Mouse (Mus musculus): ENCODE measurements around the gene Mansc4. TPM values are rescaled to one million over a fixed set of nuclear protein-coding genes. Genes with fewer than 3 reads are reported as not detected.
A peak's percentile ranks its signal among the peaks of the same experiment; 100 is the strongest.

Gene Mansc4
- polyA plus RNA-seq (2015; fragmentation: Nextera tagmentation; extraction: Ambion mirVana) = 0.85 and 1.5 TPM in 2 replicates

GRCm38 (mm10) chr6:147086594-147087225 lies at the start of gene Mansc4:
Gene Mansc4 (minus strand): TSS chr6:147087032.
- no peaks in the 10 kb centered on the region for H3K36me3 ChIP-seq

GRCm38 (mm10) chr6:147127239-147127638 lies 40.4 kb upstream of the Mansc4 start:
- Histone ChIP-seq H3K9me3 (no peaks in the 10 kb centered on the region), H3K4me3 (no peak overlapping the region), H3K36me3 (no peaks in the 10 kb centered on the region), H3K9ac (no peak overlapping the region), H3K27ac (replicated peaks) (no peak overlapping the region), H3K27me3 (no peaks in the 10 kb centered on the region), H3K4me1 (replicated peaks) (no peaks in the 10 kb centered on the region), H3K4me2 (no peak overlapping the region)
- ATAC-seq (ENCODE audit: low FRiP score, low read depth) = no peak
- 84% methylated on average over 10 of the region's 10 CpGs for WGBS

More at GRCm38 (mm10) chr6:147086594-147087225, at the start of gene Mansc4:
- H3K27ac ChIP-seq (replicated peaks) = no peak within 1 kb of the TSS
- WGBS = 5% methylated on average over 20 of the region's 20 CpGs
- ATAC-seq (ENCODE audit: low FRiP score, low read depth) = no peak
- H3K4me1 ChIP-seq (replicated peaks) = peaks cover 17% of the 10 kb centered on the region
- H3K9ac ChIP-seq = peak within 1 kb of the TSS; percentile 22; the same call in 1 of the 2 replicates
- H3K4me3 ChIP-seq = peak within 1 kb of the TSS; percentile 20
- H3K27me3 ChIP-seq = no peaks in the 10 kb centered on the region
- H3K9me3 ChIP-seq = no peaks in the 10 kb centered on the region
- H3K4me2 ChIP-seq = peak within 1 kb of the TSS; percentile 50

GRCm38 (mm10) chr6:147121320-147121719 lies 34.5 kb upstream of the Mansc4 start:
- Histone ChIP-seq H3K27ac (replicated peaks) (no peak overlapping the region), H3K4me3 (no peak overlapping the region), H3K4me2 (no peak overlapping the region), H3K9ac (no peak overlapping the region), H3K9me3 (no peaks in the 10 kb centered on the region), H3K27me3 (no peaks in the 10 kb centered on the region), H3K36me3 (no peaks in the 10 kb centered on the region), H3K4me1 (replicated peaks) (no peaks in the 10 kb centered on the region)
- no peak for ATAC-seq (ENCODE audit: low FRiP score, low read depth)
- 55% methylated on average over 6 of the region's 6 CpGs for WGBS

- Histone ChIP-seq H3K4me2 (no peak overlapping the region), H3K4me3 (no peak overlapping the region), H3K4me1 (replicated peaks) (no peaks in the 10 kb centered on the region), H3K36me3 (no peaks in the 10 kb centered on the region), H3K9me3 (no peaks in the 10 kb centered on the region), H3K27ac (replicated peaks) (no peak overlapping the region), H3K27me3 (no peaks in the 10 kb centered on the region), H3K9ac (no peak overlapping the region)
- WGBS = 95% methylated on average over 3 of the region's 3 CpGs
- no peak for ATAC-seq (ENCODE audit: low FRiP score, low read depth)
These were observed 31.4 kb upstream of the Mansc4 start for GRCm38 (mm10) chr6:147118190-147118589.

GRCm38 (mm10) chr6:147117764-147118163 lies 30.9 kb upstream of the Mansc4 start:
- no peak overlapping the region for H3K4me3 ChIP-seq
- H3K9ac ChIP-seq = no peak overlapping the region
- no peak for ATAC-seq (ENCODE audit: low FRiP score, low read depth)
- no peak overlapping the region for H3K4me2 ChIP-seq
- no peak overlapping the region for H3K27ac ChIP-seq (replicated peaks)
- no peaks in the 10 kb centered on the region for H3K9me3 ChIP-seq
- H3K4me1 ChIP-seq (replicated peaks) = no peaks in the 10 kb centered on the region
- no peaks in the 10 kb centered on the region for H3K36me3 ChIP-seq
- 99% methylated on average over 7 of the region's 7 CpGs for WGBS
- no peaks in the 10 kb centered on the region for H3K27me3 ChIP-seq

- 0 out of 2 replicates have a peak, but pooled peaks have one; percentile 65 for ATAC-seq (ENCODE audit: low FRiP score, low read depth)
These were observed 29.7 kb upstream of the Mansc4 start for GRCm38 (mm10) chr6:147116579-147116978.

GRCm38 (mm10) chr6:147109283-147109682 lies 22.5 kb upstream of the Mansc4 start:
- Histone ChIP-seq H3K27me3 (no peaks in the 10 kb centered on the region), H3K27ac (replicated peaks) (no peak overlapping the region), H3K4me3 (no peak overlapping the region), H3K36me3 (peaks cover 34% of the 10 kb centered on the region), H3K9ac (no peak overlapping the region), H3K4me1 (replicated peaks) (no peaks in the 10 kb centered on the region), H3K4me2 (no peak overlapping the region), H3K9me3 (no peaks in the 10 kb centered on the region)
- 89% methylated on average over 7 of the region's 7 CpGs for WGBS
- no peak for ATAC-seq (ENCODE audit: low FRiP score, low read depth)

More at GRCm38 (mm10) chr6:147116579-147116978, 29.7 kb upstream of the Mansc4 start:
- H3K9ac ChIP-seq = no peak overlapping the region
- H3K36me3 ChIP-seq = no peaks in the 10 kb centered on the region
- WGBS = 8% methylated on average over 10 of the region's 10 CpGs
- H3K4me2 ChIP-seq = no peak overlapping the region
- H3K4me3 ChIP-seq = no peak overlapping the region
- H3K27me3 ChIP-seq = no peaks in the 10 kb centered on the region
- H3K4me1 ChIP-seq (replicated peaks) = no peaks in the 10 kb centered on the region
- no peaks in the 10 kb centered on the region for H3K9me3 ChIP-seq
- no peak overlapping the region for H3K27ac ChIP-seq (replicated peaks)

GRCm38 (mm10) chr6:147106716-147107115 lies 19.9 kb upstream of the Mansc4 start:
- Histone ChIP-seq H3K9me3 (no peaks in the 10 kb centered on the region), H3K36me3 (peaks cover 34% of the 10 kb centered on the region), H3K4me1 (replicated peaks) (no peaks in the 10 kb centered on the region), H3K27me3 (no peaks in the 10 kb centered on the region), H3K4me2 (no peak overlapping the region), H3K9ac (no peak overlapping the region), H3K27ac (replicated peaks) (no peak overlapping the region), H3K4me3 (no peak overlapping the region)
- 93% methylated on average over 6 of the region's 6 CpGs for WGBS
- ATAC-seq (ENCODE audit: low FRiP score, low read depth) = no peak

- Histone ChIP-seq H3K9me3 (no peaks in the 10 kb centered on the region), H3K27me3 (no peaks in the 10 kb centered on the region), H3K9ac (no peak overlapping the region), H3K4me3 (no peak overlapping the region), H3K36me3 (peaks cover 27% of the 10 kb centered on the region), H3K4me2 (no peak overlapping the region), H3K4me1 (replicated peaks) (no peaks in the 10 kb centered on the region), H3K27ac (replicated peaks) (no peak overlapping the region)
- WGBS = 94% methylated on average over 1 of the region's 1 CpGs
- no peak for ATAC-seq (ENCODE audit: low FRiP score, low read depth)
These were observed 18.7 kb upstream of the Mansc4 start for GRCm38 (mm10) chr6:147105529-147105928.

- Histone ChIP-seq H3K9ac (no peak overlapping the region), H3K36me3 (0 out of 2 replicates have a peak, but pooled peaks cover under 1% of the 10 kb centered on the region), H3K27me3 (no peaks in the 10 kb centered on the region), H3K4me2 (no peak overlapping the region), H3K4me3 (no peak overlapping the region), H3K9me3 (no peaks in the 10 kb centered on the region), H3K27ac (replicated peaks) (no peak overlapping the region), H3K4me1 (replicated peaks) (no peaks in the 10 kb centered on the region; the same call in 1 of the 2 replicates)
- WGBS = 92% methylated on average over 3 of the region's 3 CpGs
- no peak for ATAC-seq (ENCODE audit: low FRiP score, low read depth)
These were observed 15.5 kb upstream of the Mansc4 start for GRCm38 (mm10) chr6:147102293-147102692.

GRCm38 (mm10) chr6:147099458-147100277 lies 12.8 kb upstream of the Mansc4 start:
- ATAC-seq (ENCODE audit: low FRiP score, low read depth) = no peak
- Histone ChIP-seq H3K9ac (no peak overlapping the region), H3K4me2 (no peak overlapping the region), H3K4me3 (no peak overlapping the region), H3K27ac (replicated peaks) (no peak overlapping the region), H3K4me1 (replicated peaks) (peaks cover 3% of the 10 kb centered on the region), H3K9me3 (no peaks in the 10 kb centered on the region), H3K27me3 (no peaks in the 10 kb centered on the region), H3K36me3 (no peaks in the 10 kb centered on the region)
- WGBS = 81% methylated on average over 19 of the region's 19 CpGs

- no peaks in the 10 kb centered on the region for H3K27me3 ChIP-seq
- 62% methylated on average over 8 of the region's 8 CpGs for WGBS
- H3K36me3 ChIP-seq = no peaks in the 10 kb centered on the region
- H3K9ac ChIP-seq = no peak overlapping the region
- no peak overlapping the region for H3K4me3 ChIP-seq
- no peak overlapping the region for H3K4me2 ChIP-seq
- H3K4me1 ChIP-seq (replicated peaks) = peaks cover 21% of the 10 kb centered on the region
- H3K9me3 ChIP-seq = no peaks in the 10 kb centered on the region
- no peak for ATAC-seq (ENCODE audit: low FRiP score, low read depth)
- H3K27ac ChIP-seq (replicated peaks) = no peak overlapping the region
These were observed 10.6 kb upstream of the Mansc4 start for GRCm38 (mm10) chr6:147097346-147097929.
